Mouse (Mus musculus): ENCODE data around the gene Katnal1. TPM values are rescaled to one million over a fixed set of nuclear protein-coding genes. Genes with fewer than 3 reads are reported as not detected.

Katnal1 gene
- total and polyA plus RNA-seq, 2 experiments from 2014 or later, result 28.1 to 33.7 TPM

DNA sequence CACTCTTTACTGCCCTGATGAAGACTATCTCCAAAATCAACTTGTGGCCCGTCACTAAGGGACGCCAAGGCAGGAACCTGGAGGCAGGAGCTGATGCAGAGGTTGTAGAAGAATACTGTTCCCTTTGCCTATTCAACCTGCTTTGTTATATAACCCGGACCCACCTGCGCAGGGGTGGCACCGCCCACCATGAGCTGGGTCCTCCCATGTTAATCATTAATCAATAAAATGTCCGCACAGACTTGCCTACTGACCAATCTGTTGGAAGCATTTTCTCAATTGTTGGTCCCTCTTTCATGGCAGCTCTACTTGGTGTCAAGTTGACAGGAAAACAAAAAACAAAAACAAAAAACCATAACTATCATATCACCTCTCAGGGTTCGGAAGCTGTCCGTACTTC lies 43.0 kb upstream of the Katnal1 start:
- H3K4me1 ChIP-seq (ENCODE audit: insufficient read depth, low read length), result 0 out of 2 replicates have a peak, but pooled peaks cover 8% of the 10 kb centered on the region
- H3K27me3 ChIP-seq (ENCODE audit: insufficient read depth, low read length), result no peaks in the 10 kb centered on the region
- DNase-seq (ENCODE audit: low spot score) (no peak), ATAC-seq (no peak)
- H3K4me2 ChIP-seq (ENCODE audit: low read depth, low read length), result no peak overlapping the region
- no peak overlapping the region for H3K27ac ChIP-seq
- no peaks in the 10 kb centered on the region for H3K9me3 ChIP-seq (ENCODE audit: low read length)
- no peak for TF ChIP-seq CTCF (IDR thresholded peaks at IDR 0.05; ENCODE audit: low read depth)
- H3K4me3 ChIP-seq (ENCODE audit: low read length), result no peak overlapping the region
- no peak overlapping the region for H3K9ac ChIP-seq (replicated peaks; ENCODE audit: low read length)
- H3K36me3 ChIP-seq (ENCODE audit: insufficient read depth, low read length), result no peaks in the 10 kb centered on the region
- WGBS, result 93% methylated on average over 8 of the region's 8 CpGs

DNA sequence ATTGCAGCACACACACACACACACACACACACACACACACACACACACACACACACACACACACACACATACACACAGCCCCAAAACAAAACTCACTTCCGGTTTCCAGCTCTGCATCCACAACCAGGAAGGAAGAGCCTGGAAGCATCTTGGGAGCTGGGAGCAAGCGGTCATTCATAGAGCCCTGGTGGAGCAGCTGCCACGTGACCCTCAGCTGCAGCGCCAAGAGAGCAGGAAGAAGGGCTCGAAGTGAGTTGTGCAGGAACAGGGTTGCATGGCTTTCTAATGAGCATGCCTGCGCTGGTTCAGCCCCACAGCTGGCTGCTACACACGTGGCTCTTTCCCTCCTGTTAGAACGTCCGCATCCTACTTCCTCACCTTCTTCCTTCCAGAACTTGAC lies 40.5 kb upstream of the Katnal1 start:
- ATAC-seq (no peak), DNase-seq (ENCODE audit: low spot score) (peak; percentile 22)
- H3K36me3 ChIP-seq (ENCODE audit: insufficient read depth, low read length), result no peaks in the 10 kb centered on the region
- peaks cover 16% of the 10 kb centered on the region; the same call in 1 of the 2 replicates for H3K4me1 ChIP-seq (ENCODE audit: insufficient read depth, low read length)
- 54% methylated on average over 9 of the region's 9 CpGs for WGBS
- H3K27ac ChIP-seq, result no peak overlapping the region
- TF ChIP-seq CTCF (IDR thresholded peaks at IDR 0.05; ENCODE audit: low read depth), result no peak
- no peak overlapping the region for H3K4me3 ChIP-seq (ENCODE audit: low read length)
- no peaks in the 10 kb centered on the region for H3K9me3 ChIP-seq (ENCODE audit: low read length)
- no peak overlapping the region for H3K9ac ChIP-seq (replicated peaks; ENCODE audit: low read length)
- no peak overlapping the region for H3K4me2 ChIP-seq (ENCODE audit: low read depth, low read length)
- H3K27me3 ChIP-seq (ENCODE audit: insufficient read depth, low read length), result no peaks in the 10 kb centered on the region

DNA sequence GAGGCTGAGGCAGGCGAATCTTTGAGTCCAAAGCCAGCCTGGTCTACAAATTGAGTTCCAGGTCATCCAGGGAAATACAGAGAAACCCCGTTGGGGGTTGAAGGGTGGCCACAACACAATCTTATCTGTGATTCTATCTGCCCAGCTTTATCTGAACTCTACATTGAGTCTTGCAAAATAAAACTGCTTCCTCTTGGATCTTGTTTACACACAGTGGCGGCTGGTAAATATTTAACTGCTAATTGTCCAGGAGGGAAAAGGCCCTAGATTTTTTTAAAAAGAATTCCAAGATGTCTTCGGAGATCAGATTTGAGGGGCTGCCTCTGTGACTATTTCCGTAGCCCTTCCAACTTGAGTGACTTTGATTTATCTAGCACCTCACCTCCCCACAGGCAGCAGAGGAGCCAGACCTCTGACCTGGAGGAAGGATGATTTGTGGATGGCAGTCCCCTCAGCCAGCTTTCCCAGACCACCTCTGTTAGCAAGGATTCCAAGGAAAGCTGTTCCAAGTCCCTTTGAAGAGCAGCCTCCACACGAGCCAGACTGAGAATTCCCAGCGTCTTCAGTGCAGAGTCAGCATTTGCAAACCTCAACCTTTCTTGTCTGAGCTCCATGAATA lies 39.9 kb upstream of the Katnal1 start:
- WGBS, result 61% methylated on average over 7 of the region's 7 CpGs
- Histone ChIP-seq H3K4me2 (ENCODE audit: low read depth, low read length) (no peak overlapping the region), H3K9ac (replicated peaks; ENCODE audit: low read length) (no peak overlapping the region), H3K27me3 (ENCODE audit: insufficient read depth, low read length) (no peaks in the 10 kb centered on the region), H3K9me3 (ENCODE audit: low read length) (no peaks in the 10 kb centered on the region), H3K36me3 (ENCODE audit: insufficient read depth, low read length) (no peaks in the 10 kb centered on the region), H3K4me3 (ENCODE audit: low read length) (no peak overlapping the region), H3K27ac (no peak overlapping the region), H3K4me1 (ENCODE audit: insufficient read depth, low read length) (peaks cover 16% of the 10 kb centered on the region; the same call in 1 of the 2 replicates)
- DNase-seq (ENCODE audit: low spot score) (peak; percentile 10), ATAC-seq (no peak)
- no peak for TF ChIP-seq CTCF (IDR thresholded peaks at IDR 0.05; ENCODE audit: low read depth)

- no peak for TF ChIP-seq CTCF (IDR thresholded peaks at IDR 0.05; ENCODE audit: low read depth)
- no peak for ATAC-seq
- 75% methylated on average over 5 of the region's 5 CpGs for WGBS
Measured at GRCm38 (mm10) chr5:148968179-148968578, 39.1 kb upstream of the Katnal1 start.

DNA sequence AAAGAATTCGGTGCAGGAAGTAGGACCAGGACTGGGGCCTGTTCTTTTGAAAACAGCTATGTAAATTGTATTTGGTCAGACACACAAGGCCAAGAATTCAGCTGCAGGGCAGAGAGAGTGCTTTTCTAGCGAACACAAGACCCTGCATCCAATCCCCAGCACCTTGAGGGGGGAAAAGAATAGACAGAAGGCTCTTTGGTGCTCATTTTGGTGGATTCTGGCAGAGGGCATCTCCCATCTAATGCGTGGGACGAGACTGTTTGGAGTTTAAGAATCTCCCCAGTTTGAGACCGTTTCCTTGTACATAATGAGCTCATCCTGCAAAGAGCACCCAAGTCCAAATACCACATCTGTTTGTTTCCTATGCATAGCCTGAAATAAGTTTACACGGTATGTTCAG lies 37.3 kb upstream of the Katnal1 start:
- Histone ChIP-seq H3K4me3 (ENCODE audit: low read length) (no peak overlapping the region), H3K4me1 (ENCODE audit: insufficient read depth, low read length) (peaks cover 11% of the 10 kb centered on the region; the same call in 1 of the 2 replicates), H3K27ac (peak overlapping the region; percentile 61; the same call in 1 of the 2 replicates), H3K4me2 (ENCODE audit: low read depth, low read length) (no peak overlapping the region), H3K9ac (replicated peaks; ENCODE audit: low read length) (no peak overlapping the region), H3K27me3 (ENCODE audit: insufficient read depth, low read length) (no peaks in the 10 kb centered on the region), H3K36me3 (ENCODE audit: insufficient read depth, low read length) (no peaks in the 10 kb centered on the region), H3K9me3 (ENCODE audit: low read length) (no peaks in the 10 kb centered on the region)
- DNase-seq (ENCODE audit: low spot score) (no peak), ATAC-seq (no peak)
- TF ChIP-seq CTCF (IDR thresholded peaks at IDR 0.05; ENCODE audit: low read depth), result no peak
- WGBS, result 49% methylated on average over 6 of the region's 6 CpGs

More at GRCm38 (mm10) chr5:148968179-148968578, 39.1 kb upstream of the Katnal1 start:
- Histone ChIP-seq H3K9ac (replicated peaks; ENCODE audit: low read length) (no peak overlapping the region), H3K27me3 (ENCODE audit: insufficient read depth, low read length) (no peaks in the 10 kb centered on the region), H3K36me3 (ENCODE audit: insufficient read depth, low read length) (no peaks in the 10 kb centered on the region), H3K4me3 (ENCODE audit: low read length) (no peak overlapping the region), H3K9me3 (ENCODE audit: low read length) (no peaks in the 10 kb centered on the region), H3K4me1 (ENCODE audit: insufficient read depth, low read length) (peaks cover 13% of the 10 kb centered on the region; the same call in 1 of the 2 replicates), H3K27ac (no peak overlapping the region), H3K4me2 (ENCODE audit: low read depth, low read length) (no peak overlapping the region)
- no peak for DNase-seq (ENCODE audit: low spot score)

DNA sequence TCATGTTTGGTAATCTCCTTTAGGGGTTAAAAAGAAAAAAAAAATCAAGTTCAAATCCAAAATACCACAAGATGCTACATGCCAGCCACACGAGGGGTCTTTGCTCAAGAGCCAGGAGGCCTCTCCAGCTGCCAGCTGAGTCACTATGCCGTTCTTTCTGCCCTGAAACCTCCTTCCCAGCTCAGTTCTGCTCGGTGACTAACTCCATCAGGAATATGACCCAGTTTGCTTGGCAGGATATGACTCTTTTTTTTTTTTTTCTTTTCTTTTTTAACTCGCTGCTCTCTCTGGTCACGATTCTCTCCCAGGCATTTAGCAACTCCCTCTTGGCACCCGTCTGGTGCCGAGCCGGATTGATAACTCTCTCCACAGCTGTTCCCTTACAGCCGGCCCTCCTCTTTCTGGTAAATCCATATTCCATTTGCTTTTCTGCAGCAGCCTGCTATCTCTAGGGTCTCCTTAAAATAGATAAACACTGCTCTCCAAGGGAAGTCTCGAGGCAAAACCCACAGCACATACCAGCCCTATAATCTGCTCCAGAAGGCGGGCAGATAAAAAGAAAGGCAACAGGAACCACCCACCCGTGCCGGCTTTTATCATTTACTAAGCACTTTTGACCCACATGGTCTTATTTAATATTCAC lies 36.7 kb upstream of the Katnal1 start:
- DNase-seq (ENCODE audit: low spot score), result peak; percentile 66
- 17% methylated on average over 13 of the region's 13 CpGs for WGBS
- Histone ChIP-seq H3K4me2 (ENCODE audit: low read depth, low read length) (peak overlapping the region; percentile 23; the same call in 1 of the 2 replicates), H3K36me3 (ENCODE audit: insufficient read depth, low read length) (no peaks in the 10 kb centered on the region), H3K27ac (peak overlapping the region; percentile 61), H3K9ac (replicated peaks; ENCODE audit: low read length) (no peak overlapping the region), H3K4me3 (ENCODE audit: low read length) (no peak overlapping the region), H3K9me3 (ENCODE audit: low read length) (no peaks in the 10 kb centered on the region), H3K4me1 (ENCODE audit: insufficient read depth, low read length) (peaks cover 11% of the 10 kb centered on the region; the same call in 1 of the 2 replicates), H3K27me3 (ENCODE audit: insufficient read depth, low read length) (no peaks in the 10 kb centered on the region)
- peak; percentile 70; the same call in 1 of the 2 replicates for ATAC-seq
- TF ChIP-seq CTCF (IDR thresholded peaks at IDR 0.05; ENCODE audit: low read depth), result no peak
